Mouse (Mus musculus): ENCODE data around the gene Gm21789.
"Not testable (repeated sequence)": the region's sequence is repeated elsewhere in the genome, so short reads cannot be mapped to it uniquely, and the experiment has no call there.

DNA sequence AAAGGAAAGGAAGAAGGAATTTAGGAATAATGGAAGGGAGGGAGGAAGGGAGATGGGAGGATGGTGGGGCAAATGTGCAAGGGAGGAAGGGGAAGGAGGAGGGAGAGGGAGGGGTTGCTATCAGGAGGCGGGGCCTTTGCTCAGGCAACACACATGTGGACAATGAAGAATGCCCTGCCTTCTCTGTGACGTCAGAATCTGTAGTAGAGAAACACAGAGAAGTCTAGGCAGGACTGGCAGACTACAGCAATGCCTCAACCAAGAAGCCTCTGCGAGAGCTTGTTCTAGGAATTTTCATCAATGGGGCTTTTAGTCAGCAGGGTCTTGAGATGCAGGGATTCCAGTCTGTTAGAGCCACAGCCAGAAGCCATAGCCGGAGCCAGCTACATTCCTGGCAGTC is 47.2 kb upstream of the Gm21789 start, which contains the start of gene Btbd35f30:
- TF ChIP-seq CTCF, EP300 (IDR thresholded peaks at IDR 0.05; ENCODE audit: low read depth): not testable (repeated sequence)

Measured in liver, postnatal 0 days (tissue).